Mouse (Mus musculus): ENCODE data around the gene Noxo1.

GRCm38 (mm10) chr17:24686514-24686913 lies 9.5 kb upstream of the Noxo1 start:
- no peak for TF ChIP-seq CTCF (IDR thresholded peaks at IDR 0.05; ENCODE audit: low read depth)
- TF ChIP-seq EP300 (IDR thresholded peaks at IDR 0.05; ENCODE audit: low read depth), result no peak
